Mouse (Mus musculus): ENCODE data around the gene 4933415A04Rik.

4933415A04Rik gene

DNA sequence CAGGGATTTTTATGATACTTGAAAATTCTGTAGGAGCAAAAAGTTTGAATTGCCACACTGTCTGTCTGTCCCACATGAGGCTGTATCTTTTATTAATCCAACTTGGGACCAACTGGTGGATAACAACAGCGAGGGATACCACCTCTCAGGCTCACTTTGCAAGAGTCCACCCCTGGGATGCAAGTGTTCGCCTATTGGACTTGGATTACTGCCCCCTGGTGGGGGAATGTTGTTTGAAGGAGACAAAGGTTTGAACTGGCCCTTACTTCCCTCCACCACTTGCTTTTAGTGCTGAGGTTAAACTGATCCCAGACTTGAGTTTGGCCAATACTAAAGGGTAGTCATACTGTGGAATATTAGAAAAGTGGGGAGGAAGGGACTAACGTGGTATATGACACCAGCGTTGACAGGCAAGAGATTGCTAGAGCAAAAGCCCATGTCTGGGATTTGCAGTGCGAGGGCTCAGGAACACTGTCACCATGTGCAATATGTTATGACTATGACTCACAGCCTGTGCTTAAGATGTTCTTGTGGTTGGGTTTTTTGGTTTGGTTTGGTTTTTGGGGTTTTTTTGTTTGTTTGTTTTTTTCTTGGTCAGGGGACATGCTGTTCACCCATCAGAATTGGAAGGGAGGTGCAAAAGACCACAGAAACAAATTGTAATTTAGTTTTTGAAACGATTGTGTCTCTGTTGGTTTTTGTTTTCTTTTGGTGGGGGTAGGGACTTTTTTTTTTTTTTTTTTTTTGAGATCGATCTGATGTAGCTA is at the start of gene 4933415A04Rik:
Gene 4933415A04Rik (plus strand): TSS at position 717 of the 767 bp plus-strand sequence.
- DNase-seq (ENCODE audit: low read depth, low spot score): peak; percentile 75

DNA sequence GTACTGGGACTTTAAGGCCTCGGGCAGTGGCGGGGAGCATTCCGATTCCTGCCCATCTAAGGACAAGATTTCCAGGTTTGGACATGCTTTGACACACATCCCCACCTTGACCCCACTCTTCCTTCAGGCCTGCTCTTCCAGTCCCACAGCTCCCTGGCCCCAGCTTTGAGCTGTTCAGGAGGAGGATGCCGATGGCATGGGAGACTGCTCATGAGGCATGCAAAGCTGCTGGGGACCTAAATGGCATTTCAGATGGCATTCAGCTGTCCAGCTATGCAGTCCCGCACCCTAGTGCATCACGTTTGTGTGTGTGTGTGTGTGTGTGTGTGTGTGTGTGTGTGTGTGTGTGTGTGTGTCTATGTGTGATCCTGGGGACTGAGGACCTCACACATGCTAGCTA is 49.8 kb upstream of the 4933415A04Rik start:
- DNase-seq (ENCODE audit: low read depth, low spot score): no peak

- DNase-seq (ENCODE audit: low read depth, low spot score): no peak
These were observed 47.0 kb upstream of the 4933415A04Rik start for GRCm38 (mm10) chr11:43539863-43540262.

- no peak for DNase-seq (ENCODE audit: low read depth, low spot score)
These were observed 43.0 kb upstream of the 4933415A04Rik start for GRCm38 (mm10) chr11:43543711-43544466.

GRCm38 (mm10) chr11:43544819-43545218 is 42.0 kb upstream of the 4933415A04Rik start:
- no peak for DNase-seq (ENCODE audit: low read depth, low spot score)

DNA sequence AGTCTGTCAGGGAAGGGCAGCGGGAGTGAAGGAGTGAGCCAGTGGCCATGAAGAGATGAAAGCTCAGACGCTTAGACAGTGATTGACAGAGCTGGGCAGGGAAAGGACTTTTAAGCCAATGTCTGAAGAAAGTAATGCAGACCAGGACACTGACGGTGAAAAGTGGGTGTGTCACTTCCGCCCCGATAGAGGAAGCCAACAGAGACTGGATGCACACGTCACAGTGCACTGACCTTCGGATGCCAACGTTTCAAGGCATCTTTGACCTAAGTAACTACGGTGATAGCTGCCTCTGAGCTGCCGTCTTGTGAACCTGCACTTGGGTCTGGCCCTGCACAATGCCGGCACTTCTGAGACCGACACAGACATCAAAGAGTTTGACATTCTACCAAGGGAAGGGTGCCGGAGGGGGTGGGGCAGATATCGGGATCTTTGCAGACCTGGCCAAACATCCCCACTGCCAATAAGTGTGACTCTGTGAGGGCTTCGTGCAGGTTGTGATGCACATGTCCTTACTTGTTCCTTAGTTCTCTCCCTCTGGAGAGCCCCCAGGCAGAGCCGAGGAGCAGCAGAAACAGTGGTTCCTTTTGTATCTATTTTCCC is 40.9 kb upstream of the 4933415A04Rik start:
- DNase-seq (ENCODE audit: low read depth, low spot score): no peak

GRCm38 (mm10) chr11:43546678-43547077 is 40.2 kb upstream of the 4933415A04Rik start:
- no peak for DNase-seq (ENCODE audit: low read depth, low spot score)

- DNase-seq (ENCODE audit: low read depth, low spot score): no peak
These were observed 38.7 kb upstream of the 4933415A04Rik start for GRCm38 (mm10) chr11:43548148-43548547.

DNA sequence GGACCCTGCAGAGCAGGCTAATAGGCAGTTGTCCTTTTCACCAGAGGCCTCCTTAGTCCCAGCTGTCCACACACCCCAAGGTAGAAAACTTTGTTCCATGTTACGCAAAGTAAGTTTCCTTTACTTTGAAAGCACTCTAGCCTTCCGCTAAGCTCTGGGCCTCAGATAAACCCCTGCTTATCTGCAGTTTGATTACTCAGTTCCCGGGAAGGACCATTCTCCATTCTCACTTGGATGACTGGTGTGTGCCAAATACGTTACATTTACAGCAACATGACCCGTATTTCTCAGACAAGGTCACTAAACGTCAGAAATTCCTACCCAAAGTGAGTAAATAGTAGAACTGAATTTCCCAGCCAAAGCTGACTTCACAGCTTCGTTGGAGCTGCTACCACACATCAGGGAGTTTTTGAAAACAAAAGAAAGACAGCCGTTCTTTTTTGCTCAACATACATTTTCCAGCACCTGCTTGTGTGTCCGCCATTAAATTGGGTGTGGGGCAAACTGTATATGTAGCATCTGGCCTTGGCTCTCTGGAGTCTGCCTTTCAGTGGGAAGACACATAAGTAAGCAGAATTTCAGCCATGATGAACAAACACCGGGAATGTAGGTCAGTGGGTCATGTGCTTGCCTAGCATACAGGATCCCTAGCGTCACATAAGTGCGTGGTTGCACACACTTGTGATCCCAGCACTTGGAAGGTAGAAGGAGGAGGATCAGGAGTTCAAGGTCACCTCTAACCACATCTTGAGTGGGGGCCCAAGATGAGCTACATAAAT is 38.0 kb upstream of the 4933415A04Rik start:
- DNase-seq (ENCODE audit: low read depth, low spot score): no peak

GRCm38 (mm10) chr11:43549701-43550100 is 37.1 kb upstream of the 4933415A04Rik start:
- DNase-seq (ENCODE audit: low read depth, low spot score): no peak

- no peak for DNase-seq (ENCODE audit: low read depth, low spot score)
These were observed 35.1 kb upstream of the 4933415A04Rik start for GRCm38 (mm10) chr11:43551756-43552155.

GRCm38 (mm10) chr11:43552675-43553074 is 34.2 kb upstream of the 4933415A04Rik start:
- no peak for DNase-seq (ENCODE audit: low read depth, low spot score)

DNA sequence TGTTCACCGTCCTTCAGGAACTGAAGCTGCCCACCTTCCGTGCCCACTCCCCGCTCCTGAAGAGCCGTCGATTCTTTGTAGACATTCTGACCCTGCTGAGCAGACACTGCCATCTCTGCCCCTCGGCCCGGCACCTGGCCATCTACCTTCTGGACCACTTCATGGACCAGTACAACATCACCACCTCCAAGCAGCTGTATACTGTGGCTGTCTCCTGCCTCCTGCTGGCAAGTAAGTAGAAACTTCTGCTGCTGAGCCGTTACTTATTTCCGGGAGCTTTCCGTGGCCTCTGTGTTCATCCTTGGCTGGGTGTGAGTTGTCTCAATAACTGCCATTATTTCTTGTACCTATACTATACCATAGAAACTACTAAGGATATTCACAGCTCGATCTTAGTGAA is 30.3 kb upstream of the 4933415A04Rik start:
- no peak for DNase-seq (ENCODE audit: low read depth, low spot score)

DNA sequence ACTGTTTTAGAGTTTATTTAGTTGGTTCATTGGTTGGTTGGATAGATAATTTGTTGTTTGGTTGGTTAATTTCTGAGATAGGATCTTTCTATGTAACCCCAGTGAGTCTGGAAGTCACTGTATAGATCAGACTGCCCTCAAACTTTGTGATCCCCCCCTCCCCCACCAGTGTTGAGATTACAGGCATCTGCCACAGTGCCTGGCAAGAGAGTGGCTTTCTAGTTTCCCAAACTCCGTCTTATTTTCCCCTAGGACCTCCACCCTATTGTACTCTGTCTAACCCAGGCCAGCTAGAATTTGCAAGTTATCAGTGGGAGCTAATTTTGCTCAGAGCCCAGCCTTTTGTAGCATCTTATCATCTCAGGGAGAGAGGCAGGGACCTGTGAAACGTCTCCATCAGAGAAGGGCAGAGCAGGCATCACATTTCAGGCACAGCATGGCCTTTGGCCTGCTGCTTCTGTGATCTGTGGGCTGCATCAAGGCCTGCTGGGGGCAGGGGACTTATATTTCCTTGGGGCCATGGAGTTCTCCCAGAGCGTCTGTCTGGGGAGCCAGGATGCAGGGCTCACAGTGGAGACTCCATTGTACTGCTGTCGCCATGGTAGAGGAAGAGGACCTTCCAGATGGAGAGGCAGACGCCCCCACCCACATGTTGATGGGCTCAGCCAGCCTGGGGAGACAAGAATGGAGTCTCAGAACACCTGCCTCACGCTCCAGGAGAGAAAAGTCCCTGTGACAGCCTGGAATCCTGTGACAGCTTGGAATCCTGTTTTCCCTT is 27.1 kb upstream of the 4933415A04Rik start:
- DNase-seq (ENCODE audit: low read depth, low spot score): no peak

DNA sequence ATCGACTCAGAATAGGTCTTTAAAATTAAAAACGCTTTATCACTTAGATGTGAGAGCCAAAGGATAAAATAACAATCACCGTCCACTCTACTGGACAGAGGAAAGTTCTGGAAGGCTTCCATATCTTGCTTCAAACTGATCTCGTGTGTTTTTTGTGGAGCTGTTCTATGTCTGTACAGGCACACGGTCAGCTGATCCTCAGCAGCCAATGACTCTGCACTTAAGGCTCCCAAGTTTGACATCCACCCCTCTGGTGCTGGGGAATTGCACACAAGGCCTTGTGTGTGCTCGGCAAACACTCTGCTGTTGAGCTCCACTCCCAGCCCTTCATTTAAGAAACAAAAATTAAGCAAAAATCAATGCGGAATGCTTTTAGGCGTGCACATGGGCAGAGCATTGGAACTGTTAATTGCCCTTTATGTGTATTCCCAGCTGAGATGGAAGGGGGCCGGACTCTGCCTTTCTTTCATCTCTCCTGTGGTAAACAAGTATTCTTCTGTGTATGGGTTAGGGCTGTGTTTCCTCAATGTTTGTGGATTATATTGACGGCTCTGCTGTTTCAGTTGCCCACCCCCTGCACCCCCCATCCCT is 23.1 kb upstream of the 4933415A04Rik start:
- no peak for DNase-seq (ENCODE audit: low read depth, low spot score)

- DNase-seq (ENCODE audit: low read depth, low spot score): no peak
These were observed 21.4 kb upstream of the 4933415A04Rik start for GRCm38 (mm10) chr11:43565414-43565813.

DNA sequence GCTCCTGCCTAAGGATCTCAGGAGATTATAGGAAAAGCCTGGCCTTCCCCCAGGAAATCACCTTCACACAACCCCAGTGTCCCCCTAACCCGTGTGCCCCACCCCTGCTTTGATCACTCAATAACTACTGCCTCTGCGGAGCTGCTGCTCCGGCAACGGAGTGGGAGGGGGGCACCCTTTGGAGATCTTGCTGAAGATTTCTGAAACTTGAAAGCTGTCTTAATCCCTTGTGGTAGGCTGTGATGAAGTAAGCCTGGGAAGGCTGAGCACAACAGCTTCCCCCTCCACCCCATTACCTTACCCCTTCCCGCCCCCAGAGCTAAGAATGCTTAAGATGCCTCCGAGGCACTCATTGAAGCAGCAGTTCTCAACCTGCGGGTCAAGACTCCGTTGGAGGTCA is 21.0 kb upstream of the 4933415A04Rik start:
- no peak for DNase-seq (ENCODE audit: low read depth, low spot score)

DNA sequence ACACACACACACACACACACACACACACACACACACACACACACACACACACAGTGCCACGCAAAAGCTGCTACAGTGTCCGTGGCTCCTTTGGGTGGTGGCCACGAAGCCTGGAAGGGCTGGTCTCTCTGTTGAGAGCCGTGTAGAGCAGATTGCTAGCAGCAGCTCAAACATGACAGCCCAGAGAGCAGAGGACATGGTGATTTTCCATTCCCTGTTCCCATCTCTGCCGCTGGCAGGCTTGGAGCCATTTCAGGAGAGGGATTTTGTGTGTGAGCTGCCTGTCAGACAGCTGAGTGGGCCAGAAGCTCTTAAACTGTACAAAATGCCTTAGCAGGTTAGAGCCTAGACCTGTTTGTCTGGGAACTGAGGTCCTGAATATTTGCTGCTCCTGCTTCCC is 20.1 kb upstream of the 4933415A04Rik start:
- no peak for DNase-seq (ENCODE audit: low read depth, low spot score)

DNA sequence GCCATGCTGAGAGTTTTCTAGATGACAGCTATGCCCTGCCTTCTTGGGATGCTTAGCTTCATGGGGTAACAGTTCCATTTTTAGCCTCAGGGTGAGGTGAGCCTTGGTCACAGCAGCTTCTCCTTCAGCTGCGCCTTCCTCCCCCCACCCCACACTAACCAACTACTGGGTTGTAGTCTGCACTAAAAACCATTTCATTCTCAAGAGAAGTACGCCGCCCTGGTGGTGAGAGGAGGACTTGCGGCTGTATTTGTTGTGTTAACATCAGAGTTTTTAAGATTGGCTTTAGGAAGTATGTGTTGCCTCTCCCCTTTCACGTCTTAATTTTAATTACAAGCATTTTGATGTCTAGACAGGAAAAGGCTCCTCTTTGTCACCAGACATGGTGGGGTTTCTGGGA is 18.6 kb upstream of the 4933415A04Rik start:
- no peak for DNase-seq (ENCODE audit: low read depth, low spot score)

DNA sequence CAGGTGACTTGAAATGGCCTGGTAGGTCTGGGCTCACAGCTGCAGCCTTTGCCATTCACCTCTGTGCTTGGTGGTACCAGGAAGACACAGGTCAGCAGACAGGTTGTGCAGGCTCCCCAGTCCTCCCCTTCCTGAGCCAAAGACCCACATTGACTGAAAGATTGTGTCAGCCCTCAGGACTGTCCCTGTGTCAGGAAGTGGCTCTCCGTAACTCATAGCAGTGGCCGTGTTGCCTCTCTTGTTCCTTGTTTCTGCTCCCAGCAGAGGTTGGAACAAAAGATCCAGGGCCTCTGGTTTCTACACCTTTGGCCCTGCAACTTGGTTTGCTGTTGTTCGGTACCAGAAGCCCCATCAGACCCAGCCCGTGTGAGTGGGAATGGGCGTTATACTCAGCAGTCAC is 17.7 kb upstream of the 4933415A04Rik start:
- DNase-seq (ENCODE audit: low read depth, low spot score): no peak

DNA sequence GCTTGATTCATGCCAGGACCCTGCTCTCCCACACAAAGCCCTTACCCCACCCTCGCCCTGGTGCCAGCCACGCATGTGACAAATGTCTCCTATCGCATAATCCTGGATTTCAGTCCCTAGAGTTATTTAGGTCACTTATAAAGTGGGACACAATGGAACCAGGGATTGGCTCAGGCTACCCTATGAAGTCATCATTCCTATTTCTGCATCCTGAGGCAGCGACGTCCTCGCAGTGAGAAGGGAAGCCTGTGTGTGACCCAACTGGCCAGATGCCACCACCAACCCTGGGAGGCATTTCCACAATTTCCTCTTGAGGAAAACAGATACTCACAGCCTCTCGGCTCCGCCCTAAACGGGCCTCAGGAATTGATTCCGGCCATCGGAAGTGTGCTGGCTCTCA is 17.2 kb upstream of the 4933415A04Rik start:
- DNase-seq (ENCODE audit: low read depth, low spot score): no peak
